Mouse (Mus musculus) liver, embryonic 14.5 days (tissue): ENCODE measurements around the gene Gadd45a. TPM values are rescaled to one million over a fixed set of nuclear protein-coding genes. Genes with fewer than 3 reads are reported as not detected.
A peak's percentile ranks its signal among the peaks of the same experiment; 100 is the strongest.

Experiments
- ATAC-seq: fragments of 200-750 bp; cut with Nextera tagmentation; 2 replicates; pipeline ENCODE4 v1.8.0; 2017; ENCODE audit warnings: moderate number of reproducible peaks, mild to moderate bottlenecking, moderate library complexity; ENCODE audit not compliant: insufficient read depth
- DNase-seq, 3 experiments: peaks; one replicate each; pipeline ENCODE4 v3.0.0-alpha.2; 2012 to 2013; ENCODE audit warnings: low read depth in 3 of 3, low spot score in 3 of 3
- H3K27ac ChIP-seq: fragments of 300-500 bp; sonication (generic); 2 replicates; pipeline ENCODE4 v1.5.1; 2014; ENCODE audit warnings: moderate library complexity, mild to moderate bottlenecking, control low read depth, inconsistent platforms
- H3K27me3 ChIP-seq: fragments of 300-500 bp; sonication (generic); 2 replicates; pipeline ENCODE4 v1.6.1; 2014; ENCODE audit warnings: mild to moderate bottlenecking, low read length, moderate library complexity; ENCODE audit not compliant: control insufficient read depth, insufficient read depth
- H3K36me3 ChIP-seq: fragments of 300-500 bp; sonication (generic); replicated peaks from 2 replicates; pipeline ENCODE4 v1.6.1; 2014; ENCODE audit warnings: low read depth; ENCODE audit not compliant: control insufficient read depth, insufficient read depth
- H3K4me1 ChIP-seq, 2 experiments: fragments of 200-500 bp in 1 of 2; fragments of 300-500 bp in 1 of 2; sonication (generic) in 1 of 2; replicated peaks; 2 replicates each; pipeline ENCODE4 v1.6.1; 2012 to 2014; ENCODE audit warnings: antibody characterized with exemption in 1 of 2, inconsistent platforms in 1 of 2, low read length in 1 of 2; ENCODE audit not compliant: control insufficient read depth in 2 of 2, insufficient read depth in 2 of 2
- H3K4me2 ChIP-seq: fragments of 300-500 bp; sonication (generic); 2 replicates; pipeline ENCODE4 v1.6.1; 2014; ENCODE audit warnings: low read depth, mild to moderate bottlenecking, control low read depth, moderate library complexity
- H3K4me3 ChIP-seq, 2 experiments: fragments of 200-500 bp in 1 of 2; fragments of 300-500 bp in 1 of 2; sonication (generic) in 1 of 2; 2 replicates each; pipeline ENCODE4 v1.5.1; 2012 to 2014; ENCODE audit warnings: low read depth in 2 of 2, low read length in 2 of 2, mild to moderate bottlenecking in 2 of 2, control low read depth in 1 of 2, inconsistent platforms in 1 of 2, moderate library complexity in 1 of 2; ENCODE audit not compliant: insufficient read depth in 1 of 2
- H3K9ac ChIP-seq: fragments of 300-500 bp; sonication (generic); replicated peaks from 2 replicates; pipeline ENCODE4 v1.6.1; 2014; ENCODE audit warnings: mild to moderate bottlenecking, control low read depth, moderate library complexity
- H3K9me3 ChIP-seq: fragments of 300-500 bp; sonication (generic); 2 replicates; pipeline ENCODE4 v1.6.1; 2016; ENCODE audit warnings: low read length, mixed read lengths; ENCODE audit not compliant: control insufficient read depth
- CTCF ChIP-seq: IDR thresholded peaks from 2 replicates; pipeline ENCODE4 v1.5.1; 2016; ENCODE audit warnings: antibody characterized with exemption, low read depth, control low read depth
- EP300 ChIP-seq: IDR thresholded peaks from 2 replicates; pipeline ENCODE4 v1.6.1; 2016; ENCODE audit warnings: antibody characterized with exemption, low read depth
- WGBS: fragments of 180-500 bp; shearing (Covaris S2); extraction: QIAGEN DNeasy Blood & Tissue Kit; methylation state at CpG from one replicate; pipeline ENCODE4 v1.1.7; 2014; ENCODE audit not compliant: insufficient replicate concordance; 5-methylcytosine and 5-hydroxymethylcytosine counted together
- polyA plus RNA-seq, 2 experiments: library from polyadenylated mRNA; depleted of rRNA in 1 of 2; stranded (reverse) in 1 of 2; unstranded in 1 of 2; fragments of >200 nt; fragmentation: Nextera tagmentation in 1 of 2; extraction: Ambion mirVana in 1 of 2; gene quantifications; 2 replicates each; pipeline versions ENCODE4 v1.2.1 to v1.2.3; 2012 to 2014

Gadd45a gene
- polyA plus RNA-seq, 2 experiments = 49.8 to 90.4 TPM

DNA sequence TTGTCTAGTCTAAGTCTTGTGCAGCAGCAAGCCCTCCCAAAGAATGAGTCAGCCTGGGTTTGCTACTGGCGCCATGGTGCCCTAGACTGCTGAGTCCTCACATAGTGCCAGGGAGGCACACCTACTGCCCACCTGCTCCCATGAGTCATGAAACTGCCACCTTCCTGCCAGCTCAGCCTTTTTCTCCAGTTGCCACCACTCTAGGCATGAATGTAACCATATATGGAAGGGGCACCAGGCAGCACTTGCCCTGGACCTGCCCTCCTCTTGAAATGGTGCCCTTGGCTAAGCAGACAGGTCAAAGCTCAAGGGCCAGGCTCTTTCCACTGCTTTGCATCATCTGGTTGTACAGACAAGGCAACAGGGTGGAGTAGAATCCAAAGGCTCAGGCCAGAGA is 22.6 kb downstream of the Gadd45a start:
- Histone ChIP-seq H3K4me1 (peaks cover 35 to 38% of the 10 kb centered on the region in 2 experiments), H3K36me3 (no peaks in the 10 kb centered on the region; the same call in 1 of the 2 replicates), H3K9me3 (no peaks in the 10 kb centered on the region), H3K27ac (peak overlapping the region; percentile 1), H3K4me3 (no peak overlapping the region), H3K9ac (no peak overlapping the region; the same call in 1 of the 2 replicates), H3K27me3 (no peaks in the 10 kb centered on the region), H3K4me2 (peak overlapping the region; percentile 56)
- 96% methylated on average over 1 of the region's 1 CpGs for WGBS
- TF ChIP-seq CTCF (no peak), EP300 (no peak)
- no peak for DNase-seq
- ATAC-seq = peak; percentile 51

DNA sequence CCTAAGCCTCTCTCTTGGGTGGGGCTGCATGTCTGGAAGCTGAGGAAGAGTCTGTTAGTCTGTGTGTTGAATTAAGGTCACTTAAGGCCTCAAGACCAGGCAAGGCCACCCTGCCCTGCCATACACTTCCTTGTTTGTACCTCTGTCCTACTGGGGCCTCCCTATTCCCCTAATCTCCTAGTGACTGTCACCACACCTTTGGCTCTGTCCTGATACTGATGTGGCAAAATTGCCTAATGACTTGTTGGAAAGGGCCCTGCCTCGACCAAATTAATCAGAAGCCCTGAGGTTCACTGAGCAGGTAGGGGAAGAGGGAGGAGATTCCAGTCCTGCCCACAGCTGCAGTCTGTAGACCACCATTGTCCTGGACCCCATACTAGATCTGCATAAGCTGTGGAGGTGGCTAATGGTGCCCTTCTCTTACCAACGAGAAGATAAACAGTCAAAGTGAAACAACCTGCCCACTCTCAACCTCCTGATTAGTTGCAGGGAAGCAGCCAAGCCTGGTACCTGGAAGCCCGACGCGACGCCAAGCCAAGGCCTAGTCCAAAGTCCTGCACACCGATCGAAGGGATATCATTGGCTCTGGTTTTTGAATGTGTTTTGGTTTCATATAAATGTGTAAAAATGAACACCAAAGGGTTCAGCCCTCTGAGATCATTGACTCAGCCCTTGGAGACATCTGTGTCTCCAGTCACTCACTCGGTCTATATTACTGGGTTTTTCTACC is 23.1 kb downstream of the Gadd45a start:
- H3K4me2 ChIP-seq = peak overlapping the region; percentile 56
- TF ChIP-seq CTCF = no peak
- TF ChIP-seq EP300 = peak; percentile 36; the same call in 1 of the 2 replicates
- H3K36me3 ChIP-seq = no peaks in the 10 kb centered on the region; the same call in 1 of the 2 replicates
- H3K4me3 ChIP-seq = no peak overlapping the region
- DNase-seq (peak in 1 of 3 experiments; percentile 35), ATAC-seq (peak; percentile 85)
- no peaks in the 10 kb centered on the region for H3K9me3 ChIP-seq
- H3K27me3 ChIP-seq = no peaks in the 10 kb centered on the region
- peaks cover 35 to 38% of the 10 kb centered on the region in 2 experiments for H3K4me1 ChIP-seq
- peak overlapping the region; percentile 1 for H3K27ac ChIP-seq
- peak overlapping the region; percentile 58 for H3K9ac ChIP-seq
- 68% methylated on average over 9 of the region's 9 CpGs for WGBS

DNA sequence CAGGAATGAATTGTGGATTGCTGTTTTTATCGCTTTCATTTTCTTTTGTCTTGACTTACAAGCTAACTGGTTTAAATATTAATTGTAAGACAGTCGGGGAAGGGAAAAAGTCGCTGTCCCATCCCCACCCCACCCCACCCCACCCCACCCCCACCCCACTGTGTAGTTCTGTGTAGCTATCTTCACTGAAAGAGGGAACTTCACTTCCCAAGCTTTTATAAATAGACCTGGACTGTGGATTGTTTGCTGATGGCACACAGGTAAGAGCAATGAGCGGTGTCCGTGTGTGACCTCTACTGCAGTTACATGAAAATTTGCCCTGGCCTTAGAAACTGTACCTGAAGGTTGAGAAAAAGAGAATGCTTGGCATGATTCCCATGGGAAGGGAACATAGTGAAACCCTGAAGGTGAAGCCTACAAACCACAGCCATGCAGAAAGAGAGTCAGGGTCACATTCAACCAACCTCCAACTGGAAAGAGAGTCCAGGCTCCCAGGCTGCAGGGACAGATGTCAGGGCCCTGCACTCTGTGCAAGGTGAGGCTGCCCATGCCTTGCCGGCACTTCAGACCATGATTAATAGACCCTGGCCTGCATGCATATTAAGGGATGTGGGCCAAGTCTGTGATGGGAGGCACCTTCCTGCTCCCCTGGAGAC is 23.8 kb downstream of the Gadd45a start:
- Histone ChIP-seq H3K27me3 (no peaks in the 10 kb centered on the region), H3K9me3 (no peaks in the 10 kb centered on the region), H3K4me3 (no peak overlapping the region), H3K4me2 (peak overlapping the region; percentile 56), H3K9ac (no peak overlapping the region; the same call in 1 of the 2 replicates), H3K4me1 (peaks cover 35 to 38% of the 10 kb centered on the region in 2 experiments), H3K36me3 (no peaks in the 10 kb centered on the region; the same call in 1 of the 2 replicates), H3K27ac (peak overlapping the region; percentile 1)
- 80% methylated on average over 6 of the region's 6 CpGs for WGBS
- TF ChIP-seq EP300 = no peak
- no peak for TF ChIP-seq CTCF
- ATAC-seq (peak; percentile 34), DNase-seq (no peak)

DNA sequence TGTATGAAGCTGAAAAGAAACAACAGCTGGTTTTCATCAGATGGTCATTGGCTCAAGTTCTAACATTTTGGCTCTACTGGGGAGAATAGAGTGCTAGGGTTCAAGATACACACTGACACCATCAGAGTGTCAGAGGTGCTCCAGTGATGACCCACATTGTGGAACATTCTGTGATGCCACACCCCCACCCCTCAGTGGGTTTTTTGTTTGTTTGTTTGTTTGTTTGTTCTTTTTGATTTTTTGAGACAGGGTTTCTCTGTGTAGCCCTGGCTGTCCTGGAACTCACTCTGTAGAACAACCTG is 26.1 kb downstream of the Gadd45a start:
- no peak for TF ChIP-seq EP300
- no peak for TF ChIP-seq CTCF

More for the DNA sequence above, 26.1 kb downstream of the Gadd45a start:
- DNase-seq = no peak
- no peak overlapping the region for H3K9ac ChIP-seq
- peaks cover 31% of the 10 kb centered on the region in 2 experiments for H3K4me1 ChIP-seq
- H3K9me3 ChIP-seq = no peaks in the 10 kb centered on the region
- no peak for ATAC-seq
- H3K4me2 ChIP-seq = no peak overlapping the region
- H3K27ac ChIP-seq = no peak overlapping the region
- no peaks in the 10 kb centered on the region for H3K27me3 ChIP-seq
- H3K4me3 ChIP-seq = no peak overlapping the region
- no peaks in the 10 kb centered on the region for H3K36me3 ChIP-seq
